Mouse (Mus musculus) liver, adult 2 months (tissue): Measurements from ENCODE around the gene Vav2.

Experiments used
- CTCF ChIP-seq: fragments of 200-500 bp; IDR thresholded peaks from 2 replicates; pipeline ENCODE4 v1.5.1; 2011; ENCODE audit warnings: low read depth, low read length, control low read depth
- POLR2A ChIP-seq: fragments of 200-500 bp; IDR thresholded peaks from 2 replicates; pipeline ENCODE4 v1.6.1; 2011; ENCODE audit warnings: low read length, control low read depth; ENCODE audit not compliant: insufficient read depth; ENCODE audit errors: extremely low read depth

GRCm38 (mm10) chr2:27247487-27247863 lies 179.4 kb downstream of the Vav2 start:
- no peak for TF ChIP-seq POLR2A
- no peak for TF ChIP-seq CTCF
